Mouse (Mus musculus): ENCODE measurements around the gene Rhno1. TPM values are rescaled to one million over a fixed set of nuclear protein-coding genes. Genes with fewer than 3 reads are reported as not detected.

The Rhno1 gene
- total RNA-seq, 2 experiments from 2014 or later: 6.2 to 6.7 TPM

Other genes starting within 250 kb of the Rhno1 start
- 10 to 100 TPM; 31.2 to 47.6 TPM for gene Tspan9, start 219.3 kb downstream of the Rhno1 start, total RNA-seq (2021)
- 10 to 100 TPM in 1 of 2 experiments, 1 to 10 TPM in 1; 6.2 to 11.1 TPM for gene Tead4, start 62.1 kb downstream of the Rhno1 start, total RNA-seq (2021)
- gene Tulp3, start 7.1 kb downstream of the Rhno1 start, total RNA-seq (2021): 1 to 10 TPM; 6.3 to 8.2 TPM
- under 1 TPM; 0.11 to 0.19 TPM for gene Foxm1, start 56 bp upstream of the Rhno1 start, total RNA-seq (2021)
- not detected for gene Tex52, start 12.5 kb upstream of the Rhno1 start, total RNA-seq (2021)
- not detected for gene Gm44596, start 12.6 kb upstream of the Rhno1 start, total RNA-seq (2021)
- gene Nrip2, start 36.4 kb upstream of the Rhno1 start, total RNA-seq (2021): 1 to 10 TPM; 1.2 to 1.7 TPM
- 10 to 100 TPM; 16.4 to 19.9 TPM for gene Itfg2, start 62.0 kb upstream of the Rhno1 start, total RNA-seq (2021)
- 100 to 1,000 TPM; 112 to 113 TPM for gene Fkbp4, start 75.8 kb upstream of the Rhno1 start, total RNA-seq (2021)
- gene Pzp, start 163.8 kb upstream of the Rhno1 start, total RNA-seq (2021): under 1 TPM; 0.09 to 0.83 TPM
- not detected for gene A2ml1, start 218.7 kb upstream of the Rhno1 start, total RNA-seq (2021)

All from gastrocnemius, adult 18-20 months (tissue).